Mouse (Mus musculus) naive thymus-derived CD4-positive, alpha-beta T cell, adult 2 months (primary cell): ENCODE results near the gene Bmper.

ENCODE experiments used
- DNase-seq: peaks from one replicate; pipeline ENCODE4 v3.0.0-alpha.2; 2011; ENCODE audit warnings: low read depth

Gene Bmper

GRCm38 (mm10) chr9:23300376-23300775, 77.5 kb downstream of the Bmper start:
- no peak for DNase-seq

DNA sequence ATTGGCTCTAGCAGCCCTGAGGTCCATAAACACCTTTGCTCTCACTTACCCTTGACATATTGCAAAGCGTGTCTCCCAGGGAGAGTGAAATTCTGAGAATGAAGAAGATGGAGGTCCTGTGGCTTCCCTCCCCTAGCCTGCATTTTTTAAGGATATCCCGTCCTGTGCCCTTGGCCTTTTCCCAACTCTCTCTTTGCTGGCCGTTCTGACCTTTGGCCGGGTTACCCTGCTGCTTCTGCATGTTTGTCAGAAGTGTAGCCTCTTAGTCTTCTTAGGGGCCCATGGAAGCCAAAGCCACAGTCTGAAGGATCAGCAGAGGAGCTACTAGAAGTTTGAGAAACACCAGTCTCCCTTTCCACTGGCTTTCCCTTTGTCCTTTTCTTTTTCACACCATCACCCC, 82.8 kb downstream of the Bmper start:
- no peak for DNase-seq

GRCm38 (mm10) chr9:23306226-23306625, 83.3 kb downstream of the Bmper start:
- DNase-seq, result no peak

DNA sequence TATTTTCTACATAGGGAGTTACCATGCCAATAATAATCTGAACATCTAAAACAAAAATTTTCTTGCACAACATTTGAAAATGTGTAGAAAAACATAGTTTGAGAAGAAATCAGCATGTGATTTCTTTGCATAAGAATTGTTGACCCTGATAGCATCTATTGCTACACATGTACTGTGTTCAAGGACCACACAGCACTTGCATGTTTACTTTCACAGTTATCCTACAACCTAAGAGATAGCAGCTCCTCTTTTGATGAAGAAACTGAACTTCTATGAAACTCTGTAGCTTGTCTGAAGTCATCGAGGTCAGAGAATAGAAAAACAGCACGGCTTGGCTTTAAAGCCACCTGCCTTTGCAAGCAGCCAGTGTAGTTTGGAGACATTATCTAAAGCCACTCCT, 85.0 kb downstream of the Bmper start:
- DNase-seq, result no peak

DNA sequence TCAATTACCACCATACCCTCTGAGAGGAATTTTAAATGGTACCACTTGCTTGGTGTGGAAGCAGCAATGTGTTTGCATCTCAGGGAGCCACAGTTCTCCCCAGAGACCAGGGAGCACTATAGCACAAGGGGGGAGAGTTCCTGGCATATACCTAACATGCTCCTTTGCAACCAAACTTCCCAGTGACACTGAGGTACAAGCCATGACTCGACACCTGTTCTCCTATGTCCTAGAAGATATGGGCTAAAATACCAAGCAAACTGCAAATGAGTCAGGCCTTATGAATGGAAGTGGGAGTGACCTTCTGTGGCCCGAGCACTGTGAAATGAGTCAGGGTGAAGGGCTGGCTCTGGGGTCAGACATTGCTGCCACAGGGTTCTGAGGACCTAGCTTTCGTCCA, 88.1 kb downstream of the Bmper start:
- no peak for DNase-seq

DNA sequence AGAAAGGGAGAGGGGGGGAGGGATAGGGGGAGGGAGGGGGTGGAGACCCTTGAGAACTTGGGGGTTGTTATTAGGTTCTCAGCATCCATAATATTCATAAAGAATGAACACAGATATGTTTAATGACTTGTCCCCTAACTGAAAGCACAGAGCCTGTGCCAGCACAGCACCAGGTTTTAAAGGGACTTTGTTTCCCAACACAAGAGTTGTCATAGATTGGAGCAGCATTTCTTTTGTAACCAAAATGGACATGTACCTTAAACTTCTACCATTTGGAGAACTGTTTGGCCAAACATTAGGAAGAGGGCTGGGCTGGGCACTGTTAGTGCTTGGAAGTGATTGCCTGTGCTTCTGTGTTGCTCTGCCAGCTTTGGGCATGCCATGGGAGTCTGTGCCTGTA, 89.1 kb downstream of the Bmper start:
- DNase-seq, result no peak

- DNase-seq, result no peak
These were observed 90.0 kb downstream of the Bmper start for GRCm38 (mm10) chr9:23312877-23313276.

- no peak for DNase-seq
These were observed 92.9 kb downstream of the Bmper start for GRCm38 (mm10) chr9:23315631-23316330.

DNA sequence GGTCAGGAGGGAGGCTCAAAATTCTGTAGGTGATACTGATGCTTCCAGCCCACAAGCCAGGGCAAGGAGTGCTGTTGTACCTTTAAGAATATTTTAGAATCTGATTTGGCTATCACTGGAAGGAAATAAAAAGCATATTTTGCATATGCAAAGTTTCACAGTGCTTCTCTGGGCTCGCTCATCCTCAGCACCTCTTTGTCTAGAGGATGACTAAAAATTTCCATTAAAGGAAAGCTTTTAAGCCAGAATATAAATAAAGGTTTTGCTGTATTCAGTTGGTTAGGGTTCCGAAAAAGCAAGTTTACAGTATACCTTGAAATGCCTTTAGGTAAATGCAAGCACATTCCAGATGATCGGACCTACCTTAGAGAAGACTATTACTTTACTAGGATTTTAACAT, 105.0 kb downstream of the Bmper start:
- DNase-seq, result no peak

GRCm38 (mm10) chr9:23333041-23333622, 110.3 kb downstream of the Bmper start:
- DNase-seq, result no peak

DNA sequence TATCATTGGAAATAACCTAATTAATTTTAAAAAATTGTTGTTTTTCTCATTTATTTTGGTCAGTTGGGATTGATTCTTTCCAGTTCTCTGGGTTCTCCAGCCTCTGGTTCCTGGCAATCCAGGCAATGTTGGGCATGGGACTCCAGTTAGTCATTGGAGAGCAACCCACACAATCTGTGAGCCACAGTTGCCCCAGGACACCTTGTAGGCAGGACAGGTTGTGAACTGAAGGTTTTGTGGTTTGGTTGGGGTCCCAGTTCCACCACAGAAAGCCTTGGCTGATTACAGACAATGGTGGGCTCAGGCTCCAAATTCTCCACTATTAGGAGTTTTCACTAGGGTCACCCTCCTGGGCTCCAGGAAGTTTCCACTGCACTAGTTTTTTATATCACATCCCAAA, 117.7 kb downstream of the Bmper start:
- DNase-seq, result no peak

DNA sequence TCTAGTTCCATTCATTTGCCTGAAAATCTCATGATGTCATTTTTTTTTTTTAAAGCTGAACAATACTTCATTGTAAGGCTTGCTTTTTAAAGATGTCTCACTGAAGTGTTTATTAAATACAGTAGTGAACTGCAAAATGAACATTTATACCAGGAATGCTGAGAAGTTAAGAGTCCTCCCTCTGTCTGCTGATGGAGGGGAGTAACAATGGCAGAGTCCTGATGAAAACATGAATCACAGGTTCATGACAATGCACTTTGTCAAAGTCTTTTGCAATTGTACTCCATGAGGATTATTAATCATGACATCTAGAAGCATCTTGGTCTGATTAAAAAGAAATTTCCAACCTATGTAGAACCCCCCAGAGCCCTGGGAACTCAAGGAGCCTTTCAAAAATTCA, 118.4 kb downstream of the Bmper start:
- no peak for DNase-seq

- no peak for DNase-seq
These were observed 121.5 kb downstream of the Bmper start for GRCm38 (mm10) chr9:23344353-23344752.

GRCm38 (mm10) chr9:23345093-23345844, 122.4 kb downstream of the Bmper start:
- DNase-seq, result no peak

DNA sequence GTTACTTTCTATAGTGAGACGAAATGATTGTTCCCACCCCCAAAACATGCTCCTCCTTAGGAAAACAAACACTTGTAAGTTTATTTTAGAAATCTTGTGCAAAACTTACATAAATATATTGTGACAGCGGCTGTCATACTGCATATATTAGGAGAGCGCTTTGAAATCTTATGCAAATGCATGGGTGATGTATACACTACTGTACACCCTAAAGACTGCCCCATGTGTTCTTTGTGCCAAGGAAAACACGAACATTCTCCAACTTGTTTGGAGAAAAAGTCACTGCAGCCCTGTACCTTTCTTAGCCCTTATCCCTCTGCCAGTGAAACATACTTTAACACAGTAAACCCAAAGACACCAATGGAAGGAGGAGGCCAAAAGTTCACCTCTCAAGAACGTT, 126.7 kb downstream of the Bmper start:
- DNase-seq, result no peak

DNA sequence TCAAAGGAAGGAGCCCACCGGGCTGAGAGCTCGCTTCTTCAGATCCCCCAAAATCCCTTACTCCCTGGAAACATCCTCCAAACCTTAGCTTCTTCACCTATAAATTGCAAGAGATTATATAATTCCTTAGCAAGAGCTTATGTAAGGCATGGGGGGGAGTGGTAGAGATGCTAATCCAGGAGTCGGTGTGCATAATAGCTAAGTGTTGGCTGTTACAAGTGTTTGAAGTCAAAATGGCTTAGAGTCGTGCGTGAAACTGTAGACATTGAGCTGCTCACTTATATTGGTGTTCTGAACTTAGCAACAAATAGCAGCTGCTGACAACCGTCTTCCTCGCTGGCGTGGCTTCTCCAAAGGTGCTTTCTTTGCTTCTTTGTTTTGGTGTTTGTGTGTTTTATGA, 128.5 kb downstream of the Bmper start:
- no peak for DNase-seq

GRCm38 (mm10) chr9:23352396-23352795, 129.5 kb downstream of the Bmper start:
- DNase-seq, result no peak

DNA sequence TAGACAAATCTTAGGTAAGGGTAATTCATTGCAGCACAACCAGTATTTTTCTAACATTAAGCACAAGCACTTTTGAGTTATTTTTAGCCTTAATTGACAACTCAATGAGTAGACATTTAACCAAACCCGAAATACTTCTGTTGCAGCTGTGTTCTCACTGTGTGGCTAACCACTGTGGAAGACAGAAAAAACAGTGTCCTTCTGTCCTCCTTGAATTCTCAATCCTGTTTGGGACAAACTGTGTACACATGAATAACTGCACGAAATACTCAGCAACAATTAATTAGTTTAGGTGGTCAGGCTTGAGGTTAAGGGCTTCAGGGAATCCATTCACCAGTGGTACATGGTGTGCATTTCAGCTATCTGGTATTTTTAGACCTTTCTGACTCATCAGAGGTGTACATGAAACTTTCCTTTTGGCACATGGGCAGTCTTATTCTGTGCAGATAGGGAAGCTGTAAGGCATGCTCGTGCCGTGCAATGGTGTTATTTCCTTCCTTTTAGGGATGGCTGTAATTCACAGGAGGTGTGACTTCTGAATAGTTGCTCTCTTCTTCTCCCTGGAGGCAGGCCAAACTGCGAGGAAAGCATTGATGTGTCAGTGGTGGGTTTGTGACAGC, 131.4 kb downstream of the Bmper start:
- DNase-seq, result no peak

DNA sequence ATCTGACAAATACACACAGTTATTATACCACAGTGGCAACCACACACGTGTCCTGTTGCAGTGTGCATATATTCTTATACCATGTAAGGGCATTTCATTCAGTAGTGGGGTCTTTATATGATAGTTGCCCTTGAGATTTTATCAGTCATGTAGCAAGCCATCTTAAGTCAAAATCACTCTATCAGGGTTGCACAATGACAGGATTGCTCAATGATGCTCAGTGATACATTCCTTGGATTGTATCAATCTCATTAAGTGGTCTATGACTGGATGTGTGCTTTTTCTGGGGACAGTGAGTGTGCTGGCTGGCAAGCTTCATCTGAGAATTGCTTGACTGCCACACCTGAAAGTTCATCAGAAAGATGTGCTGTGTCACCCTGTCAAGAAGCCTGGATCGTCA, 135.2 kb downstream of the Bmper start:
- DNase-seq, result no peak

DNA sequence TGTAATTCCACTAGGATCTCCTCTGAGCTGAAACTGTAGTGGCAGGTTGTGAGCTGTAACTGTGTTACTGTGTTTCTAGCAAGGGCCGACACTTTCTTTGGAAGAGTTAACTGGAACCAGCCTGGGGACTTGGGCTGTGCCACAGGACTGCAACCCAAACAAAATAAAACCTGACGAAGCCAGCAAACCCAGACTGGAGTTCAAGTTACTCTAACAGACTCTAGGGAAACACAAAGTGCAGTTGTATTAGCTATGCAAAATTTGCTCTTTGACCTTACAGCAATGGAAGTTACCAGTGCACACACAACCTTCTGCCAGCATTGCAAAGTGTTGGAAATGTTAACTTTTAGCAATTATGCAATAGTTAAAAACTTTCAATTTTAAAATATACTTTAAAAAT, 140.3 kb downstream of the Bmper start:
- DNase-seq, result no peak

- DNase-seq, result no peak
These were observed 140.7 kb downstream of the Bmper start for GRCm38 (mm10) chr9:23363540-23363939.

- DNase-seq, result no peak
These were observed 141.2 kb downstream of the Bmper start for GRCm38 (mm10) chr9:23364047-23364446.

- no peak for DNase-seq
These were observed 145.2 kb downstream of the Bmper start for GRCm38 (mm10) chr9:23368124-23368523.
